Mouse (Mus musculus) testis, adult 2 months (tissue): ENCODE results near the gene 4930562C15Rik. TPM values are rescaled to one million over a fixed set of nuclear protein-coding genes. Genes with fewer than 3 reads are reported as not detected.

Experiments used
- H3K27ac ChIP-seq: fragments of 200-500 bp; 2 replicates; pipeline ENCODE4 v1.5.1; 2012; ENCODE audit warnings: low read depth, low read length; ENCODE audit not compliant: control insufficient read depth, insufficient read depth
- H3K27me3 ChIP-seq: fragments of 200-500 bp; 2 replicates; pipeline ENCODE4 v1.6.1; 2012; ENCODE audit warnings: mild to moderate bottlenecking, low read length, moderate library complexity; ENCODE audit not compliant: control insufficient read depth, insufficient read depth
- H3K36me3 ChIP-seq: fragments of 200-500 bp; 2 replicates; pipeline ENCODE4 v1.6.1; 2012; ENCODE audit warnings: mild to moderate bottlenecking, low read length; ENCODE audit not compliant: control insufficient read depth, insufficient read depth
- H3K4me1 ChIP-seq: fragments of 200-500 bp; 2 replicates; pipeline ENCODE4 v1.6.1; 2012; ENCODE audit warnings: low read length; ENCODE audit not compliant: control insufficient read depth, insufficient read depth
- H3K4me3 ChIP-seq: fragments of 200-500 bp; 2 replicates; pipeline ENCODE4 v1.5.1; 2012; ENCODE audit warnings: low read depth, mild to moderate bottlenecking, low read length, moderate library complexity, mixed read lengths; ENCODE audit not compliant: control insufficient read depth
- CTCF ChIP-seq: fragments of 200-500 bp; IDR thresholded peaks from 2 replicates; pipeline ENCODE4 v1.5.1; 2012; ENCODE audit warnings: low read depth, mild to moderate bottlenecking, inconsistent platforms, low read length, moderate library complexity; ENCODE audit not compliant: control insufficient read depth, insufficient read depth, insufficient replicate concordance
- POLR2A ChIP-seq: fragments of 200-500 bp; IDR thresholded peaks from 2 replicates; pipeline ENCODE4 v1.6.1; 2012; ENCODE audit warnings: low read depth, mild to moderate bottlenecking, inconsistent platforms, low read length, moderate library complexity; ENCODE audit not compliant: control insufficient read depth
- polyA plus RNA-seq: library from polyadenylated mRNA; depleted of rRNA; stranded (reverse); fragments of >200 nt; gene quantifications from 2 replicates; pipeline ENCODE4 v1.2.3, GENCODE M21; 2012

The 4930562C15Rik gene
- polyA plus RNA-seq, 1 experiment, result 55.3 TPM

GRCm38 (mm10) chr16:4863742-4864141 is 28.5 kb downstream of the 4930562C15Rik start:
- H3K4me3 ChIP-seq, result no peak overlapping the region
- H3K27me3 ChIP-seq, result no peaks in the 10 kb centered on the region
- H3K36me3 ChIP-seq, result no peaks in the 10 kb centered on the region
- TF ChIP-seq POLR2A (no peak), CTCF (no peak)
- H3K27ac ChIP-seq, result no peak overlapping the region
- H3K4me1 ChIP-seq, result no peaks in the 10 kb centered on the region

- Histone ChIP-seq H3K4me1 (no peaks in the 10 kb centered on the region), H3K27me3 (no peaks in the 10 kb centered on the region), H3K27ac (no peak overlapping the region), H3K36me3 (no peaks in the 10 kb centered on the region), H3K4me3 (no peak overlapping the region)
- TF ChIP-seq POLR2A (no peak), CTCF (no peak)
Measured at GRCm38 (mm10) chr16:4866101-4866695, 31.0 kb downstream of the 4930562C15Rik start.

- Histone ChIP-seq H3K4me1 (no peaks in the 10 kb centered on the region), H3K4me3 (no peak overlapping the region), H3K36me3 (no peaks in the 10 kb centered on the region), H3K27ac (no peak overlapping the region), H3K27me3 (no peaks in the 10 kb centered on the region)
- no peak for TF ChIP-seq CTCF
- no peak for TF ChIP-seq POLR2A
Measured at GRCm38 (mm10) chr16:4870490-4870889, 35.3 kb downstream of the 4930562C15Rik start.

- no peaks in the 10 kb centered on the region for H3K27me3 ChIP-seq
- no peak overlapping the region for H3K4me3 ChIP-seq
- no peak overlapping the region for H3K27ac ChIP-seq
- H3K36me3 ChIP-seq, result no peaks in the 10 kb centered on the region
- TF ChIP-seq CTCF (no peak), POLR2A (no peak)
- no peaks in the 10 kb centered on the region for H3K4me1 ChIP-seq
Measured at GRCm38 (mm10) chr16:4871926-4872325, 36.7 kb downstream of the 4930562C15Rik start.

GRCm38 (mm10) chr16:4875198-4876032 is 40.2 kb downstream of the 4930562C15Rik start:
- Histone ChIP-seq H3K27me3 (no peaks in the 10 kb centered on the region), H3K4me3 (no peak overlapping the region), H3K36me3 (no peaks in the 10 kb centered on the region), H3K27ac (no peak overlapping the region), H3K4me1 (peaks cover 2% of the 10 kb centered on the region)
- no peak for TF ChIP-seq POLR2A
- TF ChIP-seq CTCF, result no peak

- Histone ChIP-seq H3K4me1 (peaks cover 2% of the 10 kb centered on the region), H3K27ac (no peak overlapping the region), H3K4me3 (no peak overlapping the region), H3K36me3 (no peaks in the 10 kb centered on the region), H3K27me3 (no peaks in the 10 kb centered on the region)
- TF ChIP-seq CTCF, result no peak
- TF ChIP-seq POLR2A, result no peak
Measured at GRCm38 (mm10) chr16:4876033-4876680, 40.9 kb downstream of the 4930562C15Rik start.

GRCm38 (mm10) chr16:4877195-4877594 is 42.0 kb downstream of the 4930562C15Rik start:
- no peaks in the 10 kb centered on the region for H3K27me3 ChIP-seq
- H3K36me3 ChIP-seq, result no peaks in the 10 kb centered on the region
- peaks cover 5% of the 10 kb centered on the region for H3K4me1 ChIP-seq
- H3K4me3 ChIP-seq, result no peak overlapping the region
- H3K27ac ChIP-seq, result no peak overlapping the region
- TF ChIP-seq CTCF (no peak), POLR2A (no peak)
